In the genomic region with DNA sequence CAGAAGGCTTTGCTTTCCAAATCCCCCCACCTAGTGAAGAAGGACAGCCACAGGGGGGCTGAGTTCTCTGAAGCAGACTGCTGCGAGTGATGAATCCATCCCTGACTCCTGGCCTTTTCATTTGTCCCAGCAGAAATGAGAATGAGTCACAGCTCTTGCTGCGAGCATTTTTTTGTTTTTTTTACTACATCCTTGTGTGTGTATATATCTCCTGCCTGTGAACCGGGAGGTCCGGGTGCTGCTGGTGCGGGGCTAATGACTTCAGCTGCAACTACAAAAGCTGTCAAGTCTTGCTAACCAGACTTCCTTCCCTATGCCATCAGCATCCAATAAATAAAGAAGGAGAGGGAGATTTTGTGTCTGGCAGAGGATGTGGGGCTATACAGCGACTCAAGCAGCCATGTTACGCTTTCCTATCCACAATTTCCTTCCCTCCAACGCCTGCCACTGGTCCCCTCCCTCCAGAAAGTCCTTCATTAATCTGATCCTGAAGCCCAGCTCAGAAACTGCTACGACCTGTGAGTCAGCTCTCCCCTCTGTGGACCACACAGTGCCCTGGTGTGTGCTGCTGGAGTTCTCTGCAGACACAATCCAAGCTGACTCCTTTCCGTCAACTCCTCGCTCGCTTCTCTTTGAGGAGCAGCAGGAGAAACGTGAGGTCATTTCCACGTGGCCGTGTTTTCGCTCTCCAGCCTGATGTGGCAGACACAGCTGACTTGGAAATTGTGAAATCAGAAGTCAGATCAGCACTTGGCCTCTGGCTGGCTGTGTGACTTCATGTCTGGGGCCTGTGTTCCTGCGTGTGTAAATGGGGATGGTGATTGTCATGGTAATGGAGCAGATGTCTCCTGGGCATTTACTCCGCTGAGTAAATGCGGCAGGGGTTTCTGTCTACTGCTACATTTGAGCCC, we compare ENCODE assay signal across 8 mouse cellular contexts. TPM values are rescaled to one million over a fixed set of nuclear protein-coding genes. Genes with fewer than 3 reads are reported as not detected.
DNase-seq lines count a peak whose midpoint lies in the region; ATAC-seq and TF ChIP-seq lines count a peak whose summit lies in the region.

No protein-coding gene starts in this region.

- peak; percentile 81 for DNase-seq in 416B (ENCODE audit: low read depth)
- DNase-seq in adrenal gland, postnatal 25 days: peak; percentile 67
- DNase-seq in gastrocnemius, adult 18-20 months (ENCODE audit: low spot score): peak; percentile 85
- peak; percentile 76 to 82 for DNase-seq in lung, adult 18-20 months
- DNase-seq in thymus, adult 2 months: no peak
- DNase-seq in thymus, postnatal 14 days: no peak

- WGBS in hindbrain, embryonic 12.5 days: 9% methylated on average over 19 of the region's 19 CpGs
- 10% methylated on average over 19 of the region's 19 CpGs for WGBS in neural tube, embryonic 12.5 days
- 81% methylated on average over 19 of the region's 19 CpGs for WGBS in thymus, adult 2 months

- H3K4me2 ChIP-seq in hindbrain, embryonic 12.5 days (replicated peaks): peak overlapping the region; percentile 34
- peak overlapping the region; percentile 44 for H3K4me2 ChIP-seq in neural tube, embryonic 12.5 days (replicated peaks)

- 0 out of 2 replicates have a peak overlapping the region, but pooled peaks have one; percentile 38 for H3K9ac ChIP-seq in hindbrain, embryonic 12.5 days
- H3K9ac ChIP-seq in neural tube, embryonic 12.5 days: peak overlapping the region; percentile 38; the same call in 1 of the 2 replicates

- H3K9me3 ChIP-seq in hindbrain, embryonic 12.5 days (replicated peaks): no peaks in the 10 kb centered on the region
- H3K9me3 ChIP-seq in neural tube, embryonic 12.5 days: no peaks in the 10 kb centered on the region

- H3K4me3 ChIP-seq in hindbrain, embryonic 12.5 days: no peak overlapping the region
- no peak overlapping the region for H3K4me3 ChIP-seq in neural tube, embryonic 12.5 days
- no peak overlapping the region for H3K4me3 ChIP-seq in thymus, adult 2 months (ENCODE audit: control insufficient read depth, insufficient read depth, low read length)

- peak overlapping the region; percentile 89 for H3K27ac ChIP-seq in hindbrain, embryonic 12.5 days
- H3K27ac ChIP-seq in neural tube, embryonic 12.5 days: peak overlapping the region; percentile 76
- no peak overlapping the region for H3K27ac ChIP-seq in thymus, adult 2 months (ENCODE audit: control insufficient read depth, insufficient read depth, low read length)

- ATAC-seq in hindbrain, embryonic 12.5 days (ENCODE audit: low FRiP score): peak; percentile 70
- ATAC-seq in neural tube, embryonic 12.5 days (ENCODE audit: low FRiP score, low read depth): peak; percentile 77

- no peaks in the 10 kb centered on the region for H3K27me3 ChIP-seq in hindbrain, embryonic 12.5 days
- H3K27me3 ChIP-seq in neural tube, embryonic 12.5 days (replicated peaks): no peaks in the 10 kb centered on the region
- H3K27me3 ChIP-seq in thymus, adult 2 months (ENCODE audit: control insufficient read depth, insufficient read depth, low read length): no peaks in the 10 kb centered on the region

- TF ChIP-seq CTCF in thymus, adult 2 months (IDR thresholded peaks at IDR 0.05; ENCODE audit: borderline replicate concordance, control insufficient read depth, extremely low read depth, insufficient read depth, low read length, poor library complexity): no peak

- H3K4me1 ChIP-seq in hindbrain, embryonic 12.5 days: peaks cover 27% of the 10 kb centered on the region
- peaks cover 33% of the 10 kb centered on the region for H3K4me1 ChIP-seq in neural tube, embryonic 12.5 days
- H3K4me1 ChIP-seq in thymus, adult 2 months (replicated peaks; ENCODE audit: control insufficient read depth, insufficient read depth, low read length): 0 out of 2 replicates have a peak, but pooled peaks cover 2% of the 10 kb centered on the region

- H3K36me3 ChIP-seq in hindbrain, embryonic 12.5 days: no peaks in the 10 kb centered on the region
- no peaks in the 10 kb centered on the region for H3K36me3 ChIP-seq in neural tube, embryonic 12.5 days
- H3K36me3 ChIP-seq in thymus, adult 2 months (ENCODE audit: control insufficient read depth, insufficient read depth, low read length): no peaks in the 10 kb centered on the region

- no peak for TF ChIP-seq POLR2A in thymus, adult 2 months (IDR thresholded peaks at IDR 0.05; ENCODE audit: control insufficient read depth, extremely low read depth, insufficient read depth, low read length, poor library complexity)

RNA-seq across cellular contexts. Expression of gene Prex1, which starts 16.3 kb away (rescaled TPM):
- 14.0 and 14.1 TPM in 2 replicates for total RNA-seq in adrenal gland, postnatal 25 days (2021)
- total RNA-seq in gastrocnemius, adult 18-20 months (2021): 1 to 10 TPM; 3.4 to 5.1 TPM
- polyA plus RNA-seq in hindbrain, embryonic 12.5 days (2016; fragmentation: Nextera tagmentation; extraction: Ambion mirVana): 40.8 and 43.8 TPM in 2 replicates
- polyA plus RNA-seq in neural tube, embryonic 12.5 days (2016; fragmentation: Nextera tagmentation; extraction: Ambion mirVana): 45.3 and 47.8 TPM in 2 replicates
- polyA plus RNA-seq in thymus, adult 2 months (2012; rRNA removed): 264 and 297 TPM in 2 replicates

Comparison
In these comparisons a context has a peak if more than half of its experiments do, and no peak if none do; other contexts are left out.
1. DNase-seq: peak in 416B (single experiment), adrenal gland, postnatal 25 days (single experiment), gastrocnemius, adult 18-20 months (single experiment) and lung, adult 18-20 months (2 of 2); none in thymus, adult 2 months (single experiment) and thymus, postnatal 14 days (single experiment).